8 mouse cellular contexts compared by ENCODE assay signal in the genomic region with DNA sequence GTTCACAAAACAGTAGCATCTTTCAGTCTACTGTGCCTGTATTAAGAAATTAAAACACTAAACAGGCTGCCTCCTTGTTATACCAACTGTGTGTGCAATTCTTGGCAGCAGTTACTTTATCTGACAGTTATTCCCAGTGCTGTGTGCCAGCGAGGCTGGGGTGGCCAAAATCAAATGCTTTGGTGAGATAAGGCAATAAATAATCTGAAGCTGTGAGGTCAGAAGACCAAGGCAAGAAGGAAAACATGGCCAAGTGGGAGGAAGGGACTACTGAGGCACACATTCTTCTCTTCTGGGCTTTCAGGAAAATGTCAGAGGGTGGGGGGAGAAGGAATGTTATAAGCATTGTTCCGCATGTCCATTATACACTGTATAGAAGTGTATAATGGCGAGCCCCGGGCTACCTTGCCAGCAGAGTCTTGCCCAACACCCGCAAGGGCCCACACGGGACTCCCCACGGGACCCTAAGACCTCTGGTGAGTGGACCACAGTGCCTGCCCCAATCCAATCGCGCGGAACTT. TPM values are rescaled to one million over a fixed set of nuclear protein-coding genes. Genes with fewer than 3 reads are reported as not detected.
DNase-seq lines count a peak whose midpoint lies in the region; ATAC-seq and TF ChIP-seq lines count a peak whose summit lies in the region.

No protein-coding gene starts in this region.

- H3K4me2 ChIP-seq in limb, embryonic 14.5 days (replicated peaks; ENCODE audit: low read depth, low read length, severe bottlenecking) = no peak overlapping the region
- H3K4me2 ChIP-seq in limb, embryonic 15.5 days = no peak overlapping the region

- no peaks in the 10 kb centered on the region for H3K9me3 ChIP-seq in limb, embryonic 14.5 days (ENCODE audit: control insufficient read depth, low read length)
- no peaks in the 10 kb centered on the region for H3K9me3 ChIP-seq in limb, embryonic 10.5 days (replicated peaks)
- H3K9me3 ChIP-seq in limb, embryonic 15.5 days = no peaks in the 10 kb centered on the region

- peak; percentile 62 to 72 for DNase-seq in cerebellum, postnatal 10 days
- DNase-seq in cerebellum, adult 9-10 months = no peak
- DNase-seq in limb, embryonic 14.5 days (ENCODE audit: low spot score) = no peak
- no peak for DNase-seq in limb, embryonic 10.5 days (ENCODE audit: low spot score)
- peak; percentile 66 for DNase-seq in heart, adult 8-10 months (ENCODE audit: low spot score)
- no peak for DNase-seq in left cerebral cortex, adult 8-10 months (ENCODE audit: low spot score in 2 of 2)
- no peak for DNase-seq in retina, postnatal 1 day

- H3K27ac ChIP-seq in limb, embryonic 14.5 days (replicated peaks; ENCODE audit: low read depth, low read length) = 0 out of 2 replicates have a peak overlapping the region, but pooled peaks have one; percentile 14
- no peak overlapping the region for H3K27ac ChIP-seq in limb, embryonic 10.5 days
- peak overlapping the region; percentile 50 for H3K27ac ChIP-seq in limb, embryonic 15.5 days

- no peak for ATAC-seq in limb, embryonic 14.5 days (ENCODE audit: low FRiP score, low read depth)
- no peak for ATAC-seq in limb, embryonic 15.5 days (ENCODE audit: insufficient number of reproducible peaks, low FRiP score, low TSS enrichment, low read depth)

- WGBS in limb, embryonic 14.5 days = 87% methylated on average over 5 of the region's 10 CpGs
- WGBS in limb, embryonic 10.5 days = 89% methylated on average over 7 of the region's 10 CpGs
- WGBS in limb, embryonic 15.5 days = 89% methylated on average over 7 of the region's 10 CpGs

- no peak for TF ChIP-seq POLR2A in limb, embryonic 14.5 days (IDR thresholded peaks at IDR 0.05; ENCODE audit: borderline replicate concordance, extremely low read depth, insufficient read depth, insufficient read length)

- H3K4me1 ChIP-seq in limb, embryonic 14.5 days (ENCODE audit: control insufficient read depth, insufficient read depth, low read length) = no peaks in the 10 kb centered on the region; the same call in 1 of the 2 replicates
- no peaks in the 10 kb centered on the region for H3K4me1 ChIP-seq in limb, embryonic 10.5 days
- H3K4me1 ChIP-seq in limb, embryonic 15.5 days = 0 out of 2 replicates have a peak, but pooled peaks cover 3% of the 10 kb centered on the region

- no peak overlapping the region for H3K9ac ChIP-seq in limb, embryonic 14.5 days (ENCODE audit: low read depth, low read length, severe bottlenecking)
- H3K9ac ChIP-seq in limb, embryonic 15.5 days = no peak overlapping the region

- H3K27me3 ChIP-seq in limb, embryonic 14.5 days (ENCODE audit: control insufficient read depth, insufficient read depth, low read length) = no peaks in the 10 kb centered on the region
- no peaks in the 10 kb centered on the region for H3K27me3 ChIP-seq in limb, embryonic 10.5 days (ENCODE audit: low read depth, poor library complexity, severe bottlenecking)
- H3K27me3 ChIP-seq in limb, embryonic 15.5 days = no peaks in the 10 kb centered on the region

- H3K36me3 ChIP-seq in limb, embryonic 14.5 days (ENCODE audit: control insufficient read depth, insufficient read depth, low read length) = no peaks in the 10 kb centered on the region
- H3K36me3 ChIP-seq in limb, embryonic 10.5 days = no peaks in the 10 kb centered on the region
- no peaks in the 10 kb centered on the region for H3K36me3 ChIP-seq in limb, embryonic 15.5 days

- H3K4me3 ChIP-seq in limb, embryonic 14.5 days (replicated peaks; ENCODE audit: low read length) = no peak overlapping the region
- H3K4me3 ChIP-seq in limb, embryonic 10.5 days = no peak overlapping the region
- no peak overlapping the region for H3K4me3 ChIP-seq in limb, embryonic 15.5 days

RNA-seq across cellular contexts. Expression of gene Bcl10, which starts 57.8 kb away (rescaled TPM):
- 25.5 and 26.0 TPM in 2 replicates for polyA plus RNA-seq in limb, embryonic 14.5 days (2012; rRNA removed)
- polyA plus RNA-seq in limb, embryonic 14.5 days (2014; fragmentation: Nextera tagmentation; extraction: Ambion mirVana) = 52.1 and 52.9 TPM in 2 replicates
- polyA plus RNA-seq in limb, embryonic 10.5 days (2016; fragmentation: Nextera tagmentation; extraction: Ambion mirVana) = 44.0 and 45.5 TPM in 2 replicates
- 10 to 100 TPM; 14.9 to 17.6 (median 16.5) TPM for total RNA-seq in heart, adult 8-10 months (2022)
- polyA plus RNA-seq in limb, embryonic 15.5 days (2015; fragmentation: Nextera tagmentation; extraction: Ambion mirVana) = 50.2 and 53.7 TPM in 2 replicates
- total RNA-seq in left cerebral cortex, adult 8-10 months (2022) = 10 to 100 TPM; 11.4 to 14.5 (median 13.1) TPM

Comparison
In these comparisons a context has a peak if more than half of its experiments do, and no peak if none do; other contexts are left out.
1. DNase-seq: peak in cerebellum, postnatal 10 days (2 of 2) and heart, adult 8-10 months (single experiment); none in cerebellum, adult 9-10 months (single experiment), limb, embryonic 14.5 days (single experiment), limb, embryonic 10.5 days (single experiment), left cerebral cortex, adult 8-10 months (0 of 2) and retina, postnatal 1 day (single experiment).